Mouse (Mus musculus): ENCODE results near the gene Slc35g3.

- no peak for TF ChIP-seq POLR2A (IDR thresholded peaks at IDR 0.05; ENCODE audit: insufficient read depth, low read length)
- TF ChIP-seq CTCF (IDR thresholded peaks at IDR 0.05; ENCODE audit: low read depth, low read length) = no peak
- TF ChIP-seq EP300 (IDR thresholded peaks at IDR 0.05; ENCODE audit: insufficient read depth, low read depth, low read length) = no peak
These were observed 31.7 kb upstream of the Slc35g3 start for GRCm38 (mm10) chr11:69793429-69793828.

Data from ES-Bruce4 (cell line).